Mouse (Mus musculus) thymus, postnatal 0 days (tissue): ENCODE data around the gene Tenm2. TPM values are rescaled to one million over a fixed set of nuclear protein-coding genes. Genes with fewer than 3 reads are reported as not detected.

Experiments
- DNase-seq: peaks from one replicate; pipeline ENCODE4 v3.0.0-alpha.2; 2015; ENCODE audit warnings: low spot score
- polyA plus RNA-seq: library from polyadenylated mRNA; unstranded; fragments of >200 nt; fragmentation: Nextera tagmentation; extraction: Ambion mirVana; gene quantifications from 2 replicates; pipeline ENCODE4 v1.2.1, GENCODE M21; 2015

Gene Tenm2
- polyA plus RNA-seq, 1 experiment from 2014 or later, result 1.2 TPM

DNA sequence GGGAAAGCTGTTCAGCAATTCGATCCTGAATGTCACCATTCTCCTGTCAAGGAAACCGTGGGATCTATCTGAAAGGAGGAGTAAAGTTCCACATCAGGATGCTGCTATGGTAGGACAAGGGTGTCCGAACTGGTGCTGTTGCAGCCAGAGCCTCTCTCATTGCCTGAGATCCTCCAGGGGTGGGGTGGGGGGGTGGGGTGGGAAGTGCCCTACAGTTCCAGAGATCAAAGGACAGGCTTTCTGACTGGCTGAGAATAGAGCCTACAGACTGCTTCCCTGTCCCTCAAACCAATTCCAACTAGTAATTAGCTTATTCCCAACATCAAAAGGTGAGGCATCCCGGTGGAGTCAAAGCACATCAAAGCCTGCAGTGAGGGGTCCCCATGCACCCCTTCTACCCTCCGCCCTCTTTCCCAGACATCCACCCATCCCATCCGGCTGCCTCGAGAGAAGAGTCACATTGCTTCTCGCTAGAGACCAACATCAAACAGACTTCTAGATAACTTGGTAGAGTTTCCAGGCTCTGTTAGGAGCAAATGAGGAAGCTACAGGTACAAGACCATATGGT, 630.9 kb downstream of the Tenm2 start:
- DNase-seq, result no peak

- DNase-seq, result no peak
Observed at GRCm38 (mm10) chr11:36604272-36604671, 631.5 kb downstream of the Tenm2 start.

- no peak for DNase-seq
Observed at GRCm38 (mm10) chr11:36592471-36592870, 643.3 kb downstream of the Tenm2 start.

- no peak for DNase-seq
Observed at GRCm38 (mm10) chr11:36566146-36566545, 669.6 kb downstream of the Tenm2 start.

DNA sequence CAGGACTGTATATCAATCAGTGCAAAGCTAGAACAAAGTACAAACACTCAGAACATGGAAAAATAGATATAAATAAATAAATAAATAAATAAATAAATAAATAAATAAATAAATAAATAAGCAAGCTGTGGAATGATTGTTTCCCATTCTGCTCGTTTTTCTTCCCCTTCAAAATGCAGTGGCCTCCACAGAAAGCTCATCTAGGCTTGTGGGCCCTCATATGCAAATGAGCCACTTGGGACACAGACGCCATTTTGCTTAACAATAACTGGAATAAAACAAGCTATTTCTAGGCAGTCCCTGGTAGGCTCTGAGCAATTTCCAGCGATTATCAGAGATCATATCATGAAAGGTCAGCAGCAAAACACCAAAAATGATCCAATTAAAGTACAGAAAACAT, 672.9 kb downstream of the Tenm2 start:
- DNase-seq, result no peak

DNA sequence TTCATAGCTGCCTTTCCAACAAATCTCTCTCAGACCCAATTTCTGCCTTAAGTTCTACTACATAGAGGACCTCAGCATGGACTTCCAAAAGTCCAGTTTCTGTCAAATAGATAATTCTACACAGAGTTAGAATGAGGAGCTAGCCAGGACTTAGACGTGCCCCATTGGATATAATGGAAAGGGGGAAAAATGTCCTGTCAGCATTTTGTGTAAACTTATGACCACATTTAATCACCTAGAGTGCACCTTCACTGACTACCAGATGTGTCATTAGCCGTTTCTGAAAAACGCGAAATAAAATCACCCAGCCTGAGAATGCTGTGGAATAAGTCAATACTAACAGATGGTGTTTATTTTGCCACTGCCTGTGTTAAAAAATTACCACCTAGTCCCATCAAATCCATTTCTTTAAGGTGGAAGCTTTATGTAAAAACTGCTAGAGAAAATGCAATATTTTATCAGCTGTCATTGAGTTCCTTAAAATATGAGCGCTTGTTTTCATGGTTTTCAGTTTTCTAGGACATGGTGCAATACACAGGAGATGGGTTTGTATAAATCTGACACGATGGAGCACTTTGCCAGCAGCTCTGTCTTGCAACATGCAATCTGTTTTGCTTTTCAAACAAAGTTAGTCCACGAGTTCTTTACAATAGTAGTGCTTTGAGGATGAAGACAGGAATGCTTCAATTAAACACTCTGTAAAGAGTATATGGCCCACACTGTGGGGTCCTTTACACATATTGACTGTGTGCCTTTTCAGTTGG, 674.8 kb downstream of the Tenm2 start:
- DNase-seq, result no peak

DNA sequence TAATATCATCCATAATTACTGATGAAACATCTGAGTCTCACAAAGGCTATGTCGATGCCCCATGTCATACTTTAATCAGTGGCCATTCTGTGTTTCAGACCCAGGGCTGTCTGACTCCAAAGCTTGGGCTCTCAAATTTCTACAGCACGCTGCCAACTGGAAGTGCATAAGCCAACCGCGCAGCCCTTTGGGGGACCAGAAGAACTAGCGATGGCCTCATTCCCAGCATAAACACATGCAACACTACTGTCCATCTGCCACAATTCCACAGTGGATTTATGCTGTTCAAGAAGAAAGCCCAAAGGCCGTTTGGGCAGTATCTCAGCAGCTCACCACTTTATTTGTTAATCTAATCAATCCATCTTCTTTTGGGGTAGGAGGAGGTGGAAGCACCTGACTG, 678.4 kb downstream of the Tenm2 start:
- DNase-seq, result no peak

GRCm38 (mm10) chr11:36553286-36553685, 682.5 kb downstream of the Tenm2 start:
- no peak for DNase-seq

DNA sequence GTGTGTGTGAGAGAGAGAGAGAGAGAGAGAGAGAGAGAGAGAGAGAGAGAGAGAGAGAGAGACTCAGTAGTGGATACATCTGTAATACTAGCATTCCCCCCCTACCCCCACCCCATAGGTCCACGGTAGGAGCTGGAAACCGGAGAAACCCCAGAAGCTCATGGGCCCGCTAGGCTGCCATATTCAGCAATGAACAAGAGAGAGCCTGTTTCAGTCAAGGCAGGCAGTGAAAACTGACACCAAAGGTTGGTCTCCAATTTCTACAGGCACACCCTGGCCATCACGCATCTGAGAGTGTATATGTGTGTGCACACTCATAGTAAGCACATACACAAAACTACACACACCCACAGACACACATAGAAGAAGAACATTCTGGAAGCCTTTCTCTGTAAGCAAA, 685.1 kb downstream of the Tenm2 start:
- DNase-seq, result no peak

DNA sequence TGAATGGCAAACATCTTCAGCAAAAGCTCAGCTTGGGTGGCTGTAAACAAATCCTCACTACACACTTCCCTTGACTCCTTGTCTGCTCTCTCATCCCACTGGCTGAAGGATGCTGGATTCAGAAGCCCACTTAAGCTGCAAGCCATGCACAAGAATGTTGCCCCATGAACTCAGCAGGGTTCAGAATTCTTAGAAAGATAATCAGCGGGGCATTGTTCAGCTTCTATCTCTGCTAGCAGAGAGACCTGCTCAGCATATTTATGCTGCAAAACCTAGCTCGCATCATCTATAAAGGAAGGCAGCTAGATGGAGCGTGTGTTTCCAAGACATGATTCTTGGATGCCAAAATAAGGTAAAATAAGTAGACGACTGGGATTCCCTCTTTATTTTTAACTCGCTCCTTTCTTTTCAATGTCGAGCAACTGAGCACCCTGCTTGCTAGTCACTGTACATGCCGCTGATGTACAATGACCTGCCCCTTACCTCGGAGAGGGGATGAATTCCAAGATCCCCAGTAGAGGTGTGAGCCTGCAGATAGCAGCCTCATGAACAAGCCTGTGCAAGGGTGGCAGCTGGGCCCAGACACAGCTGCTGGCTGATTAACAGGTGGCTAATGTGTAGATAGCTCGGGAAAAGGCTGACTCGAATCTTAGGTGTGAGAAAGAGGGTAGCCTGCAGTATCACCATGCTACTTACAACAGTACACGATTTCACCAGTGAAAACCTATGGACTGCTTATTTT, 686.2 kb downstream of the Tenm2 start:
- DNase-seq, result no peak

- DNase-seq, result no peak
Observed at GRCm38 (mm10) chr11:36548139-36548538, 687.6 kb downstream of the Tenm2 start.

DNA sequence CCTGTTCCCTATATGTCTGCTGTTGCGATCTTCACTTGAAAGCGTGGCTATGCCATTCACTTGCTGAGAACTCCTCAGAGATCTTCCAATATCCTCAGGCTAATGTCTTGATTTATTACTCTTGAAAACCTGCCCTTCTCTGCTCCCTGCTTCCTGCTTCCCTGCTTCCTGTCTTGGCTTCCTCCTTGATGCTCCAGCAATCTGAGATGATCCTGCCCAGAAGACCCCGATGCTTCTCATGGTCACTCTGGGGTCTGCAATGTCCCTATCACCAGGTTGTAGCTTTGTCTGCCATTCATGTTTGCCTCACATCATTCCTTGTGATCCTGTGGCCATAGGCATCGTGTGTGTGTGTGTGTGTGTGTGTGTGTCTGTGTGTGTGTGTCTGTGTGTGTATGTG, 697.6 kb downstream of the Tenm2 start:
- no peak for DNase-seq

GRCm38 (mm10) chr11:36537573-36538133, 698.1 kb downstream of the Tenm2 start:
- no peak for DNase-seq

DNA sequence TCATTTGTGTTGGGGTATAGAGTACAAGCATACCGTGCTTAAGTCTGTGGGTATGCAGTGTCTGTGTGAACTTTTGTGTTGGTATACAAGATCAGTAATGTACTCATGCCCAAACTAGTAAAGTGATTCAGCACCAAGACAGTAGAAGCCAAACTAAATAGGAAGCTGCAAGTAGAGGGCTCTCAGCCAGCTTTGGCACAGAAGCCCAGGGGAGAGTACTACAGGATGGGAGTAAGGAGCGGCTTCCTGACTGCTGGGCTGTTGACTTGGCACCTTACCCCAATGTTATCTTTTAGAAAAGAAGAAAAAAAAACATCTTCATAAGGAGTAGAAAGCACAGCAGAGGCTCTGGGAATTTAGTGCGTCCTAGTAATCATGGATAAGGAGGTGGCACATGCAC, 700.2 kb downstream of the Tenm2 start:
- no peak for DNase-seq

- DNase-seq, result no peak
Observed at GRCm38 (mm10) chr11:36531614-36532013, 704.1 kb downstream of the Tenm2 start.

DNA sequence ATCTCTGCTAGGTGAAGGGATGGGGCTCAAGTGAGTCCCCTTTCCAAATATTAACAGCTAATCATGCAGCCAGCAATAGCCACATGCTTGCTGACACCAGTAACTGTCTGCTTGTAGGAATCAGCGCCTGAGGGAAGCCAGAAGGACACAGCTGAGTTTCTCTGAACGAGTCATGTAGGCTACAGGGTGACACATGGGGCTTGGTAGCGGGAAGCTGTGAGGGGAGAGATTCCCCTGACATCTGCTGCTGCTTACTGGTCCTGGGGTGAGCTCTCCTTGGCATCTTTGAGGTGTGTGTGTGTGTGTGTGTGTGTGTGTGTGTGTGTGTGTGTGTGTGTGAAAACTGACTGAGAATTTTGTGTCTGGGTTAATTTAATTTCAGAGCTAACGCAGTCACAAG, 708.3 kb downstream of the Tenm2 start:
- DNase-seq, result no peak

GRCm38 (mm10) chr11:36526381-36526780, 709.4 kb downstream of the Tenm2 start:
- DNase-seq, result peak; percentile 26

DNA sequence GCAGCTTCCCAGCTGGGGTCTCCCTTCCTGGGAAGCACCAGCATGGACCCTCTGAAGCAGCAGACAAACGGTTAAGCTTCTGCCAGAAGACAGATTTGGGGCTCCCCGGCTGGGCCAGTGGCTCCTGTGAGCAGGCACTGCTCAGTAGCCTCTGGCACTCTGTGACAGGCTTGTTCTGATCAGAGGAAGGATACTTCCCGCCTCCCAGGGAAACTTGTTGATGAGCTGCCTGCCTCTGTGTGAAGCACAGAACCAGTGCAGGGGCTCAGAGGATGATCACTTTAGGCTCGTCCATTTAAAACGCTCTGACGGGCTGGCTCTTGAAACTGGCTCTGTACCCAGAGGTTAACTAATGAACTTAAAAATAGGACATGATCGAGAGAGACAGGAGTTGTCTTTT, 723.3 kb downstream of the Tenm2 start:
- no peak for DNase-seq

DNA sequence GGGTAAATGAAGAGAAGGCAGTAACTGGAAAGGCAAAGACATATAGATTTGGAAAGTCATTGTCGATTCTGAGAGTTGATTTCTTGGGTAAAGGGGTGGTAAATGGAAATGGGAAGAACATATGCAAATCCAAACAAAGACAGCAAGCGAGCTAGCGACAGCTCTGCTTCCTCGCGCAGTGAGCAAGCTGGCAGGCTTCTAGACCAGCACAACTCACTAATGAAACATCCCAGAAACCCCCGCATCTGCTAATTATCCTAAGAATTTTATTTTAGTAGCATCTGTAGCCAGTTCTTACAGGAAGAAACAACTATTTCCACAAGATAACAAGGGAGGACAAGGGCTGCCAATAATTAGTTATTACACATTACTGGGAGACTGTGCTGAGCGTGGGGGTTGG, 727.5 kb downstream of the Tenm2 start:
- DNase-seq, result no peak

DNA sequence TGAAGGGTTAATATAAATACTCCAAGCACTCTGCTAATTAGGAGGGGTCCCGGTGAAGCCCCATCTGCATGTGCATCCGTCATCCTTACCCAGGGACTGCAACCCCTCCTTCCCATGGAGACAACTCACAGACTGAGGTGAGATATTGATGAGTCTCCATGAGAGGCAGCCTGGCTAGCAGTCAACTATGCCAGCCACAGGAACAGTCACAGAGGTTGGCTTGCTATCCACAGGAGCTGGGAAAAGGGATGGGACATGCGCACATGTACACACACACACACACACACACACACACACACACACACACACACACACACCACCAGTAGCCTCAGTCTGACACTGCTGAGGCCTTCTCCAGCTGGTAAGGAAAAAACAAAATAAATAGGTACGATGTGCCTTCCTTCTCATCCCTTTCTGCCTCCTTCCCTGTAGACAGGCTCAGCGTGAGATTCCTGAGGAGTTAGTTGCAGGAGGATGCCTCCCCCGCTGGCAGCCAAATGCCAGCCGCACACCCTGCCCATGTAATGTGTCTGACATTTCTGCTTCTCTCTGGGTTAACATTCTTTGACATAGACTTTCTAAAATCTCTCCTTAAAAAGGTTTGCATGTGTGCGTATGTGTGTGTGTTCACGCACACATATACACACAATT, 740.7 kb downstream of the Tenm2 start:
- no peak for DNase-seq

DNA sequence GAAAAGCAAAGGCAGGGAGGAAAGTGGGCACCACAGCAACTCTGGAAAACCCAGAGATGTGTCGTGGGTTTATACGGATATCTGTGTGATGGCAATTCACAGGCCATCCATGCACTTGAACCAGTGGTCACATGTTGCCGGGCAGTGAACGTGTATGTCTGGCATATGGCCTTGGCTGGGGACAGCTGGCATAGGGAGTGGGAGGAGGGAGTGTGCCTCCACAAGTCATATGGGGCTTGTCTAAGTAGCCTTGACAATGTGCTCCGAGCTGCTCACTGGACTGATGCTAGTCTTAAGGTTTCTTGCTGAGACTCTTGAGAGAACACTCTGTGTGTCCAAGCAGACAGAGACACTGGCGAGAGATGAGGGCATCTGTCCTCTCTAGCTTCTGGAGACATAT, 743.5 kb downstream of the Tenm2 start:
- DNase-seq, result no peak

DNA sequence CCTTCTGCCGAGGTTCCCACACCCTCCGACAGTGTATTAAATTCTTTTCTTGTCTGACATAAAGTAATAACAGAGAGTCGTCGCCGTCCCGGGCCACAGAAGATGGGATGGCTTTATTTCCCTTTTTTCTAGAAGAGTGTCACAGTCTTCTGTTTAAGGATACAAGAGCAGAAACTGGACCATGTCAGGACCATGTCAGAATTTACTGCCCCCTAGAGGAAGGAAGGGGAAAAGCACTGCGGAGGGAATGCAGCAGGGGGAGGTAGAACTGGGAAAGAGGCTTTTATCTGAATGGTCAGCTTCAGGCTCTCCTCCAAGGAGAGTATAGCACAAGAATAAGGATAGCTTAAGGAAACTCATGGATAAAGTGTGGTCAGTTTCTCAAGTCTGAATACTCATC, 745.7 kb downstream of the Tenm2 start:
- no peak for DNase-seq
